Mouse (Mus musculus) thymus, adult 18-20 months (tissue): Measurements from ENCODE around the gene Stk24.
"Not testable (repeated sequence)": the region's sequence is repeated elsewhere in the genome, so short reads cannot be mapped to it uniquely, and the experiment has no call there.

Experiments
- DNase-seq, 2 experiments: peaks; one replicate each; pipeline ENCODE4 v3.0.0; 2022; ENCODE audit warnings: mixed read lengths in 2 of 2

Gene Stk24

DNA sequence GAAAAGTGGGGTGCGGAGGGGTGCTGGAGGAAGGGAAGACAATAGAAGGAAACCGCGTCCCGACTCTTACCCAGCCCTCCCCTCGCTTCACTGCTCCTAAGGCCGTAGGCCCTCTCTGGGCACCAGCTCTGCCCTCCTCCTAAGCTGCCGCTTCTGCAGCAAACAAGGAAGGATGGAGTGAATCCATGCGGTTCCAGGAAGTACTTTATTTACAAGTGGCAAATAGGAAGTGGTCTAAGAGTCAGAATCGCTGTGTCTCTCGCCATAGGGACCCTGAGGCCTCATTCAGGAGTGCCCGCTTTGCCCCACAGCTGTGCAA is at the start of gene Stk24:
Gene Stk24 (minus strand): TSS at position 185 of the 319 bp plus-strand sequence.
- DNase-seq = no peak

DNA sequence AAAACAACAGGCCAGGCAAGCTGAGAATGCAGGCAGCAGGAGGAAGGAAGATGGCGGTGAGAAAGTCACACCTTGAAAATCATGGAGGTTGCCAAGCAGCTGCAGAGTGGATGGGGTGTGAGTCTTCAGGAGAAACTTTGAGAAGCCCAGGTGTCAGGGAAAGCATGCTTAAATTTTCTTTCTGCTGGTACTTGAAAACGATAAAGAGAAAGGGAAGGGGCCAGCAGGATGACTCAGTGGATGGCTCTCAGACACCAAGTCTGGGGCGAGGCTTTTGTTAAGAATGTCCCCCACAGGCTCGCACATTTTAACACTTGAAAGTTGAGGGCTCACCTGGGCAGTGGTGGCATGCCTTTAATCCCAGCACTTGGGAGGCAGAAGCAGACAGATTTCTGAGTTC is 48.3 kb upstream of the Stk24 start:
- DNase-seq = no peak

DNA sequence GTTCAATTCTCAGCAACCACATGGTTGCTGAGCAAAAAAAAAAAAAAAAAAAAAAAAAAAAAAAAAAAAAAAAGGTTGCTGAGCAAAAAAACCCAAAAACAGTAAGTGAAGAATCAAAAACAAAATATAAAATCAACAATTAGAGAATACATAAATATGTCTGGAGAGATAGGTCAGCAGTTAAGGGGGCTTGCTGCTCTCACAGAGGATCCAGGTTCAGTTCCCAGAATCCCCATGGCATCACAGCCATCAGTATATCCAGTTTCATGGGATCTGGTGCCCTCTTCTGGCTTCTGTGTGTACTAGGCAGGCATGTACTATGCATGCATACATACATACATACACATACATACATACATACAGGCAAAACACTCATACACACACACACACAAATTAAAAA is 46.9 kb upstream of the Stk24 start:
- peak in 1 of 2 experiments; percentile 23 for DNase-seq

DNA sequence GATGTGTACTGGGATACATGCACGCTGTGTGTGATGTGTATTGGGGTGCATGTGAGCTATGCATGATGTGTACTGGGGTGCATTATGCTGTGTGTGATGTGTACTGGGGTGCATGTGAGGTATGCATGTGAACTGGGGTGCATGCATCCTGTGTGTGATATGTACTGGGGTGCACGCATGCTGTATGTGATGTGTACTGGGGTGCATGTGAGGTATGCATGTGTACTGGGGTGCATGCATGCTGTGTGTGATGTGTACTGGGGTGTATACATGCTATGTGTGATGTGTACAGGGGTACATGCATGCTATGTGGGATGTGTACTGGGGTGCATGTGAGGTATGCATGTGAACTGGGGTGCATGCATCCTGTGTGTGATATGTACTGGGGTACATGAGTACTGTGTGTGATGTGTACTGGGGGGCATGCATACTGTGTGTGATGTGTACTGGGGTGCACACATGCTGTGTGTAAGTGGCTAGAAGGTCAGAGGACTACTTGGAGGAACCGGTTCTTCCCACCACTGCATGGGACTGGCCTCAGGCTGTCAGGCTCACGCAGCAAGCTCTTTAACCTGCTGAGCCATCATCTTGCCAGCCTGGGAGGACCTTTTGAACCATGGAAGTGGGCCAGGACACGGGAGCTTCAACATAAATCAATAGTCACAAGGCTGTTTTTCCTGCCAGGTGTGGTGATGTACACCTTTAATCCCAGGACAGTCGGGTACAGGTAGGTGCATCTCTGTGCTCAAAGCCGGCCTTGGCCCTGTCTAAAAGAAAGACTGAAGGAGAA is 45.4 kb upstream of the Stk24 start:
- no peak for DNase-seq

DNA sequence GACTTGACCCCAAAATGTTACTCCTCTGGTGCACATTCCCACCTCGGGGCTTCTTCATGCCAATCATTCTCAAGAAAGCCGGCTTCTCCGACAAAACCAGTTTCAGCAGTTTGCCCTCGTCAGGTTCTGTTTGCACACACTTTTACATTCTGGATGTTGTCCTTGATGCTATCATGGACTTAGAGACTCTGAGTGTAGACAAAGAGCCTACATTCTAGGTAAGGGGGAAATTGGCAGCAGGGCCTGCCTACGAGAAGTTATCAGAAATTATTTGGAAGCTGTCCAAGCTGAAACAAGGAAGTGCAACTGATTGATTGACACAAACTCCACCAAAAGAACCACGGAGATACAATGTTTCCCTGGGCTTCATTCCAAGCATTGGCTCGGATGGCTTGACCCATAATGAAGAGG is 43.5 kb upstream of the Stk24 start:
- DNase-seq = no peak

DNA sequence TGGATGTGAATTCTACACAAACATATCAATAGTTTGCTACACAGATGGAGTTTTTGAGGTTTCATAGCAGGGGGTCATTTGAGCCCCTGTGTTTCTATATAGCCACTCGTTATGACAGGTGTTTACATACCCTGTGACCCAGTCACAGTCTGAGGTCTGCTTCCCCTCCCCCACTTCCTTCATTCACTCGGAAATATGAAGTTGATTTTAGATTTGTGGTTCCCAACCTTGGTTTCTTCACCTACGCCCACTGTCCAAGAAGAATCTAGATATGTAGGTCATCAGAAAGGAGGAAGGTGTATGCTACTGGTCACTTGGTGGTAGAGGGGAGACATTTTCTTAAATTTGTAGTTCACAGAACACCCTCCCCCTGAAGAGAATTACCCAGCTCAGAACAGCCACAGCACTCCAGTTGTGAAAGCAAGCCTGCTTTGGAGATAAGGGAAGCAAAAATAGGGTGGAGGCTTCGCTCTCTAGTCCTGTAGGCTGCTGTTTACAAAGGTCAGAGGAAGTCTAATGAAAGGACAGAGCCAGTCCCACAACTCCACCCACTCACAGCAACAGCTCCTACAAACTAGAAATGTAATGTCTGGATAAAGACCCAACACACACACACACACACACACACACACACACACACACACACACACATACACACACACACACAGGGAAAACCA is 43.0 kb upstream of the Stk24 start:
- no peak for DNase-seq

DNA sequence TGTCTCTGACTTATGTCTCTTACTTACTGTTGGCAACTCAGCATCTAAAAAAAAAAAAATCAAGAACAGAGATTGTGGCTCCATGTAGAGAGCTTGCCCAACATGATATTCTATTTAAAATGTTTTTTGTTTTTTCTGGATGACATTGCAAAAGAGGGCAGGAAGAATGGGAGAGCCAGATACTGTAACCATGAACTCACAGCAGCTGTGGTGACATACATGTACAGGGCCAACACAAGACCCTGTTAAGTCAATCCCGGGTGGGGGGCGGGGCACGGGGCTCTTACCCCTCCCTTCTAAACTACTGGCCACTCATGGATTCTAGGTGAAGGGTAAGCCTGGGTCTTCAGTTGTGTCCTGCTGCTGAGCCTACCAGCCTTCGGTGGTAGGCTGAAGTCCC is 42.2 kb upstream of the Stk24 start:
- no peak for DNase-seq

DNA sequence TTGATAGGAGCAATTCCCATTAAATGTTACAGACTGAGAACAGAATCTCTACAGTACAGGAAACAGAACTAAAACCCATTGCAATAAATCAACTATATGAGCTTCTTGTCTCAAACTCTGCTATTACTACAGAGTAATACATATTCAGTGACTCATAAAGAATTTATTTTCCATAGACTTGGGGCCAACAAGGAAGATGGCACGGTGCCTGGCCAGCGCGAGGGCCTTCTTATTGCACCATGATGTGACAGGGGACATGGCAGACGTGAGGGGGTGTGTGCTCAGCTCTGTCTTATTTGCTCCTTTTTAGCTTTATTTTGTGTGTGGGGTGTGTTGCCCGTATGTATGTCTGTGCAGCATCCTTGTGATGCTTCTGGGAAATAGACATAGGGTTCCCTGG is 37.8 kb upstream of the Stk24 start:
- no peak for DNase-seq

DNA sequence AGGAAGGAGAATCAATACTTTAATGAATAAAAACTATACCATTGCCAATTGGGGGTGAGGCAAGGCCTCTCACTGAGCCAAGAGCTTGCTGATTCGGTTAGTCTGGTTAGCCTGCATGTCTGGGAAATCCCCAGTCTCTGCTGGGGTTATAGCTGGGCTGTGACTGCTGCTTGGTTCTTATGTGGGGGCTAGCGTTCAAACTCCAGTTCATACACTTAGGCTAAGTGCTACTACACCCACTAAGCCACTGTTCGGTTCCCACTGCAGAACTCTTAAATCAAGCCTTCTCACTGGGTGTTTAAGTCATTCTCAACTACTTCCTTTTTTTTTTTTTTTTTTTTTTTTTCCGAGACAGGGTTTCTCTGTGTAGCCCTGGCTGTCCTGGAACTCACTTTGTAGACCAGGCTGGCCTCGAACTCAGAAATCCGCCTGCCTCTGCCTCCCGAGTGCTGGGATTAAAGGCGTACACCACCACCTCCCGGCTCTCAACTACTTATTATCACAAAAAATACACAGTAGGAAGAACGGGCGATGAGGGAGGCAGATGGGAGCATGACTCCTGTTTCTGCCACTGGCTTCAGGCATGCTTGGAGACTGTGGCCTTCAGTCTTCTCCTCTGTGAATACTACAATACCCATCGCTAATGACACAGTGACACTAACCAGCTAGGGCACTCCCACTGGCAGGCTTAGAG is 37.0 kb upstream of the Stk24 start:
- no peak for DNase-seq

DNA sequence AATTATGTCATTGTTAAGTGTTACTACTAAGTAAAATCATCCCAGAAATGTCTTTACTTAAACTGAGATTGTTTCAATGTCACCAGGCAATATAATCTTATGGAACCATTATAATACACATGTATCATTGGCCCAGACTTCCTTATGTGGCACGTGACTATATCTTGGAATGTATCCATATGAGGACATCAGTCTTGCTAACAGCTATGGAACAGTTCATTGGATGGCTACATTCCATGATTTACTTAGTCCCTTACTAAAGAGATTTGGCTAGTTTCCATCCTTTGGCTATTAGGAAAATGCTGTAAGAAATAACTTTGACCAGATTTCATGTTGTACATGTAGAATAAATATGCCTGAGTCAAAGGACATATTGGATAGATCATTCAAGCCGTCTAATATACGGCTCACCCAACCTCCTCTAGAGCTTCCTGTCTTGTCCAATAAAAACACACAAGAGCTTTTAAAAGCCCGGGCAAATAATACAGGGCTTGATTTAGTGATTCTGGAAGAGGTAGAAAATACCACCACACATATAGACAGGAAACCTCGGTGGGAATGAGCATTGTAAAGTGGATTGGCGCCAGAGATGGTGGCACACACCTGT is 34.9 kb upstream of the Stk24 start:
- no peak for DNase-seq

DNA sequence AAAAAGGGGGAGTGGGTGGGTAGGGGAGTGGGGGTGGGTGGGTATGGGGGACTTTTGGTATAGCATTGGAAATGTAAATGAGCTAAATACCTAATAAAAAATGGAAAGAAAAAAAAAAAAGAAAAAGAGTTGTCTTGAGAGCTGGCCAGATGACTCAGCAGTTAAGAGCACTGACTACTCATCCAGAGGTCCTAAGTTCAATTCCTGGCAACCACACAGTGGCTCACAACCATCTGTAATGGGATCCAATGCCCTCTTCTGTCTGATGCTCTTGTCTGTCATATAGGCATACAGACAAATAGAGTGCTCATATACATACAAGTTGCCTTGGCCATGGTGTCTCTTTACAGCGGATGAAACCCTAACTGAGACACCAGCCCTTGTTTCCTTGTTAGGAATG is 33.9 kb upstream of the Stk24 start:
- not testable (repeated sequence) for DNase-seq

DNA sequence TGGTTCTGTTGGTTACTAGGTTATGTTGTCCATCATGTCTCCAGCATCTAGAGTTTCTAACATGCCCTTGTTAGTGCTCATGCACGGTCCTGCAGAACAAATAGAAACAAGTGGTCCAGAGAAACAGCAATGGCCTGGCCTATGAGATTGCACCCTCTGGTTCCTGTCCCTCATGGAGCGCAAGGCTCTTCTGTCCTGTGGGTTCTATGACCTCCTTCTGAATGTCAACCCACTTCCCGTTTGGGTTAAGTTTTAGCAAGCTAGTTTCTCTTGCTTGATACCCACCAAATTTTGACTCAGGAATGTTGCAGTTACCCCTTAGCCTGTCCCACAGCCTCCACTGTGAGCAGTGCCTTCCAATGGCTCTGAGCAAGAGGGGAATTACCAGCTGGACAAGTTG is 29.1 kb upstream of the Stk24 start:
- no peak for DNase-seq

DNA sequence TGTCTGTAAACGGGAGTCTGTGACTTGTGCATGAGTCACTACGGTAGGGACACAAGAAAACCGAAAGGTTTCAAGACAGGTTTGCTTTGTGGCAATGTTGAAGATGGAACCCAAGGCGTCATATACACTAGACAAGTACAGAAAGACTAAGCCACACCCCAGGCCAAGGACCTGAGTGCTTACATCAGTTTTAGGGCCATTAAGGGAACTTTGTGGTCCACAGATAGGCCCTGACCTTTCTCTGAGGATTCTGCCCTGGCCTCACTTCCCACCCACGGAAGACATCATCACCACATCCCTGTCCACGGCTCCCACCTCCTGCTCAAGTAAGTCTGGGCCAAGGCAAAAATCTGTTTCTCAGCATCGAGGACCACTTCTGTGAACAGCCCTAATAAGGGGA is 27.1 kb upstream of the Stk24 start:
- no peak for DNase-seq

DNA sequence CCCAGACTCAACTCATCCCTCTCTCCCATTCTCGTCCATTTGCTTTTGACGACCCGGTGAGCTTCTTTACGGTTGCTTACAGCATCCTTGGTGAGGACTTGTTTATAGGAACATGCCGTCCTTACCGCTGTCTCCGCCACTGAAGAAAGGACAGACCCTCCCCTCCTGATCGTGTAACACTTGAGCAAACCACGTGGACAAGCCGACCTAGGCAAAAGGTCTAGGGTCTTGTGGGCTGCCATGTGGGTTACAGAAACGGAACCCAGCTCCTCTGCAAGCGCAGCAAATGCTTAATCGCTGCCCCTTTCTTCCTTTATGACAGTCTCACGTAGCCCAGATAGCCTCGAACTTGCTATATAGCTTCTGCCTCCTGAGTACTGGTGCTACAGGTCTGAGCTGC is 25.7 kb upstream of the Stk24 start:
- no peak for DNase-seq

DNA sequence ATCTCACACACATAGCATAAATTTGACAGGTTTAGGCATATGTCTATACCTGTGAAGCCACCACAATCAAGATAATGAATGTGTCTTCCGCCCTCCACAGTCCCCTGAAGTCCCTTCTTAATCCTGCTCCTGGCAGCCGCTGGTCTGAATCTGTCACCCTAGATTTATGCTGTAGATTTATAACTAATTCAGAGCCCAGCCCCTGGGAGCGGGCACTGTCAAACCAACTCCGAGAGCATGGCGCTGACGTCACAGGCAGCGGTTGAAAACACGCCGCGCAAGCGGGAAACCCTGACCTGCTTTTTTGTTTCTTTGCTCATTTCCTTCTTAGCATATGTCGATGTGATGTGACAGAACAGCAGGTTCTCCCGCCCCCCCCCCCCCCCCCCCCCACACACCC is 25.3 kb upstream of the Stk24 start:
- DNase-seq = peak; percentile 13 to 36

DNA sequence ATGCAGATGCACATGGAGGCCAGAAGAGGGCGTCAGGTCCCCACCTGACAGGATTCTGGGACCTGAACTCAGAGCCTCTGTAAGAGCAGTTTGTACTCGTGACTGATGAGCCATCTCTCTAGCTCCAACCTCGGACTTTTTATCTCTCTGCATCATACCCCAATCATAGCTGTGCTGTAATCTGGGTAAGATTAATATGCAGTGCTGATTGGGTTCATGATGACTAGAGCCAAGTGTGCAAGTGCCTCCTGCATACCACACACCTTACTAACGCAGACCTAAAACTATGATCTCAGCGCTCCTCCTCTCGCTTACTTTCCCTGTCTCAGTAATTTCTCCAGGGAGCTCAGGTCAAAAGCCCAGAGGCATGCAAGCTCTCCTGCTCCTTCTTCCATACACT is 19.9 kb upstream of the Stk24 start:
- no peak for DNase-seq

DNA sequence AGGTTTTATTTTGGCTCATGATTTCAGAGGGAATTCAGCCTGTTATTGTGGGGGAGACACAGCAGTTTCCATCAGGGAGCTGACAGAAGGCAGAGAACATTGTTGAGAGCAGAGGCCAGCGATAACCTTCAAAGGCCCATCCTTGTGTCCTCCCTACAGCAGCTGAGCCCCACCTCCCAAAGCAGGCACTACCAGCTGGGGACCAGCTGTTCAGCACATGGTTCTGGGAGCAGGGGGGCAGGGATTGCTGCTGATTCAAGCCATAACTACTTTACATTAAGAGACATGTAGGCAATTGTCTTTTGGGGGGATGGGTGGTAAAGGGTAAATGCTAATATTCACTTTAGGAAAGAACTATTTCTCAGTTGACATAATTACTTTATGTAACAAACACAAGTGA is 17.7 kb upstream of the Stk24 start:
- DNase-seq = no peak

DNA sequence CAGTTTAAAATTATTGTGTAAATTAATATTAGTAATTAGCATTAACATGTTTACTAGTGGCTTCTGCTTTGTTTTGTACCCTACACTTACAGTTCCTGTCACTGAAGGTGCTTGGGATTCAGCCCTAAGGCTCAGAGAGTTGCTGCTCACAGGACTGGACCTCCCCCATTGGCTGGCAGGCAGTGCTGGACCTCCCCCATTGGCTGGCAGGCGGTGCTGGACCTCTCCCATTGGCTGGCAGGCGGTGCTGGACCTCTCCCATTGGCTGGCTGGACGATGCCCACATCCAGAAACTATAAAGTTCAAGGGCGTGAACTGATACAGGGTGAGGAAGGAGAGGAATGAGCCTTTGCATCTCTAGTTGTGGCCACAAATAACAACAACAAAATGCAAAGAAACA is 15.3 kb upstream of the Stk24 start:
- no peak for DNase-seq

DNA sequence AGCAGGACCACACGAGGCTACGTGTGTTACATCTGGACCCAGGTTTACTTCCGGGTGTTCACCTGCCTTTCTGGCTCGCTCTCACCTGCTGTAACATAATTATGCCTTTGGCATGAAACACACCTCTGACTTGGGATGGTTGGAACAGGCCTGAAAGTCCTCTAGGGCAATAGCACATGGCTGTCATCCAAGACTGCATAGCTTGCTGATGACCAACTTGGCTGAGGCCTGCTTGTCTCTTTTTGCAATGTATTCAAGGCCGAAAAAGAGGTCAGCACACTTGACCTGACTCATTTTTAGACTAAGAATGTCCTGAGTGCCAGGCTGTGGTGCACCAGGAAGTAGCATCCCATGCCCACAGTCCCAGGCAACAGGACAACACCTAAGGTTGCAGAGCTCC is 12.1 kb upstream of the Stk24 start:
- DNase-seq = no peak

DNA sequence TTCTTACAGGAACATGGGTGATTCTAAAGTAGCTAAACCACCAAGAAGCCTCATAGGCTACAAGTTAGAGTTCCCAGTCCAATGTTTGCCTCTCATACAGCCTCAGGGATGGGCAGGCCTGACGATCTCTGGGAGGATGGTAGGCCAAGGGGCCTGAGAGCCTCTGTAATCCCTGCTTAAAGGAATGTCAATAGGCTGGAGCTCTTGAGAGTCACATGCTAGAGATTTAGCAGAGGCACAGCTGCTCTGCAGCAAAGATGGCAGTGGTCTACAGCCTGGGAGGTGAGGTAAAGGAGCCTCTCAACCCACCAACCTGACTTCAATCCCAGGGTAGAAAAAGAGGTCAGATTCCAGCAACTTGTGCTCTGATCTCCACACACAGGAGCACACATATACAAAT is 7.9 kb upstream of the Stk24 start:
- no peak for DNase-seq

DNA sequence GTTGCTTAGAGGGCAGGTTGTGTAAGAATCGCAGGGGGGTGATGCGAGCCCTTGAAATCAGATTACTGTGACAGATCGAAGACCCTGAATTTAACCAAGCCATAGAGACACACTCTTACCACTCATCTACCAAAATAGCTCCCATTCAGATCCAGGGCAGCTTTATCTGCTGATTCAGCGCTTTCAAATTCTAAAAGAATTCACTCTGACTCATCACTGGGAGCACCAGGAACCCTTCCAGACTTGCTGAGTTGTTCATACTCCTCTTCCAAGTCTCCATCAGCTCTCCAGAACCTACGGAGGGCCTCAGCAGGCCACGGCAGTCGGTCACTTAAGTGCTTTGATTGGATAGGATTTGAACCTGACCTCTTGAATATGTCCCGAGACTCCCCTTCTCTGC is 5.6 kb upstream of the Stk24 start:
- no peak for DNase-seq

DNA sequence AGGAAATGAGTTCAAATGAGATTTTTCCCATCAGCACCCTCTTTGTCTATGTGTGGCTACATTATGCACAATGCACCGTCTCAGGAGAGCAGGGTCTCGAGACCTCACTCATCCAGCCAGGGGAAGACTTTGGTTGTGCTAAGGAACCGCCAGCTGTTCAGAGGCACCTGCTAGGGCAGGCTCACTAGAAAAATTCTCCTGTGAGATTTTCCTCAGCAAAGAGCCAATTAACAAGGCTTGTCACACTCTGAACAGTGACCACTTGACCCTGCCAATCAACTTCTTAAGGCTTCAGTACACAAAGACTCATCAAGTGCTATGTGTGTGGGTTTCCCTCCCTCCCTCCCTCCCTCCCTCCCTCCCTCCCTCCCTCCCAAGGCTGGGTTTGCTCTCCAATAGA is 4.0 kb upstream of the Stk24 start:
- no peak for DNase-seq

DNA sequence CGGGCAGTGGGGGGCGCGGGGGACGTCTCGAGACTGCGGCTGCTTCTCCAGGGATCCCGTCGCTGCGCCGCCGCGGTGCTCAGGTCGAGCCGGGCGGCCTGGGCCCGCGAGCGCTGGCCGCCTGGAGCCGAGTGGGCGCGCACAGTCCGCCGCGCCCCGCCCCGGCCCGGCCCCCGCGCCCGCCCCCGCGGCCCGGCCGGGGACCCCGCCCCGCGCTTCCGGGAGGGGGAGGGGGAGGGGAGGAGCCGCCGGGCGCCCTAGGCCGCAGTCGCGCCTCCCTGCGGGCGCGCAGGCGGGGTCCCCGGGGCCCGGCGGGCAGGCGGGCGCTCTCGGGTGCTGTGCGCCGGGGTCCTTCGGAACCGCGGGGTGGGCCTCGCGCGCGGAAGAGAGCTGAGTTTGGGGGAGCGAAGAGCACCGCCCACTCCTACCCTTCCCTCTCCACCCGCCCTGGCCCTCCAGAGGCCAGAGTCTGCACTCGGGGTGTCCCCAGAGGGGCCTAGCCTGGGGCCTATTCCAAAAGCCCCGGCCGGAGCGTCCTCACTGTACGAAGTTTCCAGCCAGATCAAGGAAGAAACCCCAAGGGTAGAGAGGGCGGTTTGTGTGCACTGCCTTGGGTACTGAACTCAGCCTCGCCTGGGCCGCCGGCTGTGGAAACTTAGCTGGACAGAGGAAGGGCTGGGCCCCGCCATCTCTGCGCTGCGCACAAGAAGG is 540 bp downstream of the Stk24 start:
- peak; percentile 71 to 72 for DNase-seq
